Mouse (Mus musculus) kidney, postnatal 10 days (tissue): ENCODE measurements at regions not wholly inside any gene's neighbourhood (a gene's known extent, or its start where the extent isn't known, plus 50 kb on each side); places are given as distances from the start of the nearest gene placed in this dataset.

Experiments used
- DNase-seq: peaks from one replicate; pipeline ENCODE4 v3.0.0; 2021; ENCODE audit warnings: mixed read lengths

GRCm38 (mm10) chr1:169046791-169047525 lies 484.3 kb downstream of the Nuf2 start:
- DNase-seq, result no peak

- no peak for DNase-seq
These were observed 497.7 kb downstream of the Nuf2 start for GRCm38 (mm10) chr1:169033517-169033916.

GRCm38 (mm10) chr1:169031849-169032542 lies 499.3 kb downstream of the Nuf2 start:
- DNase-seq, result no peak

- peak; percentile 31 for DNase-seq
These were observed 503.6 kb downstream of the Nuf2 start for GRCm38 (mm10) chr1:169027706-169028105.

GRCm38 (mm10) chr1:169027241-169027640 lies 504.0 kb downstream of the Nuf2 start:
- no peak for DNase-seq

GRCm38 (mm10) chr1:169024531-169024930 lies 506.7 kb downstream of the Nuf2 start:
- no peak for DNase-seq

GRCm38 (mm10) chr1:168991506-168992244 lies 539.6 kb downstream of the Nuf2 start:
- no peak for DNase-seq

GRCm38 (mm10) chr1:168975037-168975698 lies 543.1 kb upstream of the Pbx1 start:
- peak; percentile 11 for DNase-seq

- peak; percentile 28 for DNase-seq
These were observed 537.3 kb upstream of the Pbx1 start for GRCm38 (mm10) chr1:168969402-168969801.

- DNase-seq, result no peak
These were observed 535.3 kb upstream of the Pbx1 start for GRCm38 (mm10) chr1:168967334-168967733.

- DNase-seq, result no peak
These were observed 532.4 kb upstream of the Pbx1 start for GRCm38 (mm10) chr1:168964467-168964904.

- no peak for DNase-seq
These were observed 518.9 kb upstream of the Pbx1 start for GRCm38 (mm10) chr1:168950947-168951346.

- DNase-seq, result no peak
These were observed 492.2 kb upstream of the Pbx1 start for GRCm38 (mm10) chr1:168924100-168924815.

- no peak for DNase-seq
These were observed 486.4 kb upstream of the Pbx1 start for GRCm38 (mm10) chr1:168918331-168919076.

- DNase-seq, result no peak
These were observed 476.7 kb upstream of the Pbx1 start for GRCm38 (mm10) chr1:168908684-168909175.

GRCm38 (mm10) chr1:168908192-168908591 lies 476.1 kb upstream of the Pbx1 start:
- DNase-seq, result no peak

- DNase-seq, result no peak
These were observed 466.4 kb upstream of the Pbx1 start for GRCm38 (mm10) chr1:168898483-168898882.

- no peak for DNase-seq
These were observed 429.5 kb upstream of the Pbx1 start for GRCm38 (mm10) chr1:168861577-168861976.

- peak; percentile 8 for DNase-seq
These were observed 391.1 kb upstream of the Pbx1 start for GRCm38 (mm10) chr1:168823184-168823583.

- DNase-seq, result no peak
These were observed 386.3 kb upstream of the Pbx1 start for GRCm38 (mm10) chr1:168818381-168818780.

GRCm38 (mm10) chr1:168807084-168807483 lies 375.0 kb upstream of the Pbx1 start:
- DNase-seq, result no peak
